Mouse (Mus musculus) stomach, postnatal 0 days (tissue): ENCODE results near the gene Zfp653.

Experiments
- CTCF ChIP-seq: IDR thresholded peaks from 2 replicates; pipeline ENCODE4 v1.5.1; 2016; ENCODE audit warnings: antibody characterized with exemption, low read depth, mild to moderate bottlenecking, moderate library complexity
- EP300 ChIP-seq: optimal IDR thresholded peaks from 2 replicates; pipeline ENCODE3; 2016; ENCODE audit warnings: antibody characterized with exemption

DNA sequence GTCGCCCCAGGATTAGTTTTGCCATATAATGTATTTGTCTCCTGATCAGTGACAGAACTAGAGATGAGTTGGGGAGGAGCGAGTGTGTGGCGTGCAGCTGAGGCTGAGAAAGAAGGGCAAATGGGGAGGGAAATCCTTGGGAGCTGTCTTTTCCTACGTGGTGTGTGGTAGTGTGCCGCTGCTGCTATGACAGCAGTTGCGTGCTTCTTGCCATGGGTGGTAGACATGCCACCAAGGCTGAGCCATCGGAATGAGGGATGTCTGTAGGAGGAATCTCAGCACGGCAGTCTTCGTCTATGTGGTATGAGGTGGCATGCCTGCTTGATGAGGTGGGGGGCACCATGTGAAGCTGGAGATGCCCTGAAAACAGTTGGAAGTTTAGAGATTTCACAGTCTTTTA lies 40.8 kb downstream of the Zfp653 start:
- TF ChIP-seq CTCF (no peak), EP300 (no peak)
